Mouse (Mus musculus) lung, postnatal 4 days (tissue): Measurements from ENCODE around the gene Trip13.

Experiments
- DNase-seq, 2 experiments: peaks; one replicate each; pipeline ENCODE4 v3.0.0; 2021

Gene Trip13

DNA sequence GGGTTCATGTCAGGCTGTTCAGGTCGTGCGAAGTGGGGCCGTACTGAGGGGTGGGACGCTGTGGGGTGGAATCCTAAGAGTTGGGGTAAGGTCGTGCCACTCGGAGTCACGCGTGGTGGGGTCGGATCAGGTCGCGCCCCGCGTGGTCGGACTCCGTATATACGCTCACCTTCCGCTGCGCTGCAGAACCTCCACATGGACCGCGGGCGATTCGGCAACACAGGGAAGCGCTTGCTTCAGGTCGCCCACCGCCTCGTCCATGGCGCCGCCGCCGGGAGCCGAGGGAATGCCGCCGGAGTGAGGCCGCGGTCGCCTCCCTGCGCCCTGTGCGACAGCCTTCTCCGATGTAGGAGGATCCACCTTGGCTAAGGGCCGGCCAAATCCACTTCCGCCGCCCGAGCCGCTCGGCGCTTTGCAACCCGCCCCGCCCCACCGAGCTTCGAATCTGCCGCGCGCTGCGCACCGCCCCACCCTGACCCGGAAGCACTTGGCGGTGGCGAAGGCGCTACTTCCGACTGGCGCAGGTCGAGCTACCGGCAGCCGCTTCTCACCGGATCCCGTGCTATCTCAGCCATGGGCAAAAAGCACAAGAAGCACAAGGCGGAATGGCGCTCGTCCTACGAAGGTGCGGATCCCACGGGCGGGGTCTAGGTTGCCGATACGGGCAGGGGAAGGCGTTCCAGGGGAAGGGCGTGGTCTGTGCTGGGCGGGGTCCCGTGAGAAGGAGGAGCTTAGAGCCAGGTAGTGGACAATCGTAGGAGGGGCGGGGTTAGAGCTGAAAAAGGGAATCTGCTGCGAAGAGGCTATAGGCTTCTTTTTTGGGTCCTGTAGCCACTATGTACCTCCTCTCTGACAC is at the start of gene Trip13, which contains the start of gene Brd9:
Gene Trip13 (minus strand): TSS at position 464 of the 856 bp plus-strand sequence.
Gene Brd9 (plus strand): TSS at position 491 of the 856 bp plus-strand sequence.
- DNase-seq: peak; percentile 95 to 96

DNA sequence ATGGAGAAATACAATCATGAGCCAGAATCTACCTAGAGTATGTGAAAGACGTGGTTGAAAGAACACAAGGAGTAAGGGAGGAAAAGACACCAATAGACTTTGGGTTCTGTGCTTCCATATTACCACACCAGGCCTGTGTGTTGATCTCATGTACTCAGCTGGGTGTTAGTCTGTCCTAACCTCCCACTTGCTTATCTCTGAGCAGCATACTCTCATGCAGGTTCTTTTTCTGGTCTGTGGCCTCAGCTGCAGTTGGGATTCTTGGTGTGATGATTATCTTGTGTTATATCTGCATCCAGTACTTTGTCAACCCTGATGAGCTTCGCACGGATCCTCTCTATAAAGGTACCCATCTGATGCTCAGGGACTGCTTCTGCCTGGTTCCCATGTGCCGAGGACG is 39.4 kb upstream of the Trip13 start:
- no peak for DNase-seq

DNA sequence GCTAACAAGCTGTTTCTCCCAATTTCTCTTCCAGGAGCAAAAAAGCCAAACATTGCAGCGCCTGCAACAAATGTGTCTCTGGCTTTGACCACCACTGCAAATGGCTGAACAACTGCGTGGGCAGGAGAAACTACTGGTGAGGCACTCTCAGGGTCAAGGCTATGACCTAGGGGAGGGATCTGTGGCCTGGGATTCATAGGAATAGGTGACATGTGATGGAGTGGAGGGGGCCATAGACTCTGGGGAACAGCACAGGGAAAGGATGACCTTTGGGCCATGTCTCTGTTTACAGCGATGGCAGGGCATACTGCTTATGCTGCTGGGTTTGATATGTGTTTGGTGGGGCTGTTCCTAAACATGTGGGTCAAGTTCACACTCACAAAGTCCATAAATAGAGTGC is 36.9 kb upstream of the Trip13 start:
- peak; percentile 13 to 47 for DNase-seq

DNA sequence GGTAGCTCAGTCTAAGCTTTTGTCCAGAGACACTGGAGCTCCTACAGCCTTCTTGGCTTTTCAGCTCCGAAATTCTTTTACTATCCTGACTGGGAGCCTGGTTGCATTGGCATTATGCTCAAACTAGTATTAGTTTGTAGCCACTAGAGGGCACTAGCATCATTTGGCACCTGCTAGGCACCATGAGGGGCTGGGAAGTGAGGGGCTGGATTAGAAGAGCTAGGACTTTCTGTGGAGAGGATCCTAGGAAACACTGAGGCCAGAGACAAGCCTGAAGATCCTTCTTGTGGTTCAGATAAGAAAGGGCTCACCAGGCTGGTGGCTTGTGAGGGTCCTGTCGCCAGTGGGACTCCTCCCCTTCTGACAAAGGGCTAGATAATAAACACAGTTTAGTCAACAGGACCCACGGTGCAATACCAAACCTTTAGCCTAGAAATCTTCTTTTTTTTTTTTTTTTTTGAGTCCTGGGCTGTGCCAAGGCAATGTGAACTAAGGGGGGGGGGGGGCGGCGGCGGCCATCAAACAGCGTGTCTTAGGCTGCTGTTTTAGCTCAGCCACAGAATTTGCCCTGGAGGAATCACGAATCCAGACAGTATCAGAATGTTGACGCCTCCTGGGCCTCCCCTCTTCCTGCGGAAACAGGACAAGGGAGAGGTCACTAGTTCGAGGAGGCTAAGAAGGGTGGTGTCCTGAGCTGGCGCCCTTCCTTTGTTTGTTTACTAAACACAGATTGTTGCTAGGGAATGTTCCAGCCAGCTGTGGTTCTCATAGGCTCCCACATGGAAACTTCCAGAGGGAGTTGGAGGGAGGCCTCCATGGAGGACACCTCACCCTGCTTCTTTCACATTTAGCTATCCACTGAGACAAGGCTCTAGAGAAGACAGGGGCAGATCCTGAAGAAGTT is 33.2 kb upstream of the Trip13 start:
- peak; percentile 85 to 90 for DNase-seq

DNA sequence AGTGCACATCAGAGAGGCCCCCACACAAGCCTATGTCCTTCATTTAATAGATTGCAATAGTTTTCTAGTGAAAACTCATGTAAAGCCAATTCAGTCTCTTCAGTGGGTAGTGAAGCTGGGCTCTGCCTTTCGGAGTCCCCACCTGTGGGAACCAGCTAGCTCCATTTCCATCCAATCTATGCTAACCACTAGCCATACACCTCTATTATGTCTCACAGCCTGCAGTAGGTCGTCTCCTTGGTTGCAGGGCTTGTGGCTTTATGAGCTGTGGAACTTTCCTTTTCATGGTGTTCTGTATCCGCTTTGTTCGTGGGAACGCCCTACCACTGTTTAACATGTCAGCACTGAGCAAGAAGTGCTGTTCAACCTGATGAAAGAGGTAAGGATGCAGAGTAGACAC is 26.0 kb upstream of the Trip13 start, which contains the start of gene Zdhhc11:
Gene Zdhhc11 (plus strand): TSS at position 301 of the 400 bp plus-strand sequence.
- no peak for DNase-seq

DNA sequence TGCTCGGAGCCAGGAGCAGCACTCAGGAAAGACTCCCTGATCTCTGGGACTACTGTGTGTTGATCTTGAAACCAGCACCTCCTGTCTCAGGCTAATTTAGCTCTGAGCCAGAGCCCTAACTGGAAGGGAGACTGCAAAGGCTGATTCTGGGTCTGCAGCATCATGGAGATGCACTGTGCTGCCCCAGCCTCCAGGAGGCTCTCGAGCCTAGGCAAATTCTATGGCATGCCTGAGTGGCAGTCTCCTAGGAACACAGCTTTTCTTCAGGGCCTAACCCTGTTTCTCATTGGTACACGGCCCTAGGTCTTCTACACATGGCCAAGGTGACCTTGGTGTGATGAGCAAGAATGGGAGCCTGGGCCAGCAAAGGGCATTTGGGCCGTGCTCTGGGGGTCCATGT is 23.6 kb upstream of the Trip13 start:
- no peak for DNase-seq

DNA sequence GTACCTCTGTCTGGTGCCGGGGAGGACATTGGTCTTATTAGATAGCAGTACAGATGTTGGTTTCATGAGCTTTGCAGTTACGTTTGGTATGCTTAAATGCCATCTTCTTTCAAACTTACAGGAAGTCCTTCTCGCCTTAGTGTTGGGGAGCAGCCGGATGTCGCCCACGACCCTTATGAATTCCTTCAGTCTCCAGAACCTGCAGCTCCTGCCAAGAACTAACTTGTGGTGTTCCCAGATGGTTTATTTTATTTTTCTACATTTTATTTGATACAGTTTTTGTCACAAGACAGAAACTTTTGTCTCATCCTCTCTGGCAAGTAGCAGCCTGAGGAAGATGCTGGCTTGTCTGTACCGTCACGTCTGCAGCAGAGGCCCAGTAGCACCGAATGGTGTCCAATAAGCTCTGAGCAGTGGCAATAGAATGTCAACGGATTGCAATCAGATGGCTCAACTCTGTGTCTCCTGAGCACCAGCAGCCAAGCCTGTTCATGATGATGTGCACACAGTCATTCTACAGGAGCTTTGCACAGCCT is 22.6 kb upstream of the Trip13 start:
- DNase-seq: no peak

DNA sequence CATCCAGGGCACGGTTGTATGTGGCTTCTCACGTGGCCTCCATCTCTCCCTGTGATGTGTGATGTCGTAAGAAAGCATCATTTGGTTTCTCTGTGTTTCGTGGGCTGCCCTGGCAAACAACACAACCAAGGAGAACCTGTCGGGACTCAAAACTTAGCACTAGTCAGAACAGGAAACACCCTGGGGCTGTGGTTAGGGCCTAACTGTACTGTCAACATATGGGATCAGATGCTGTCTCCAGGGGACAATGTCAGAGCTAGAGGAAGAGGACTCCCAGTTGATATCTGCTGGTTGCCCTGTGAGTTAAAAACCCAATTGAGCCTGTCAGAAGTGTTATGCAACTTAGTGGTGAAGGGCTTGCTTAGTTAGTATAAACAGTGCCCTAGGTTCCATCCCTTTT is 17.9 kb upstream of the Trip13 start:
- no peak for DNase-seq

DNA sequence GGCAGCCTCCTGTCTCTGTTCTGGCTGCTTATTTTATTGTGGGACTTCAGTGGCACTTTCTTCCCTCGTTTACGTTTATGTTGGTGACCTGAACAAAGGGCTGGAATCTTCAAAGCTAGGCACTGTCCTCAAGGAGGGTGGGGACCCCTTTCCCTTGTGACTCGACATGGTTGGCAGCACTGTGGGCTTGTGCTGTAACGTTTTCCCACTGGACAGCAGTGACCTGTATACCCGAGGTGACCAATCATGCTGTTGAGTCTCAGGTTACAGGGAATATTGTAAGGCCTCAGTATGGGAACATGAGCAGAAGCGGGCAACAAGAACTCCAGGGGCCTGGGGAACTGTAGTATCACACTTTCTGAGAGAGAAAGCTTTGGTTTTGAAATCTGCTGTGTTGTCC is 17.1 kb upstream of the Trip13 start:
- DNase-seq: no peak

DNA sequence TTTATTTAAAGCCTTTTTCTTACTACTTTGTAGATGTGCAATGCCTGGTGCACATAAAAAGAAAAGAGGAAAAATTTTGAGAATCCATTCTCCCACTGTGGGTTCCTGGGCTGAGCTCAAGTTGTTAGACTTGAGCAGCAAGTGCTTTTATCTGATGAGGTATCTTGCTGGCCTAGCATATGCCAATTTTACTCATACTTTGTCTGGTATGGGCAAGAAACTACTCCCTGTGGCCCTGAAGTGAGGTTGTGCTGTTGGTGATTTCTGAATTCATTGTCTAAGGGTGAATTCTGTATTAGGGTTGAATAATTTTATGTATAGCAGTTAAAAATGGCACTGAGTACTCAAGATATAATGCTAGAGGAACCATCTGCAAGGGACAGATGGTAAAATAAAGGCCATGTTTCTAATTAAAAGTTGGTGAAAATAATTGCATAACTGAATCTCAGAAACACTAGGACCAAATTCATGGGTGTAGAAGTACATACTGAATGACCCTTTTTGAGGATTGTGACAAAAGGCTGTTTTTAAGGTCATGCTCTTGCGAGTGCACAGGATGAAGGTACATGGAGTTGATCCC is 16.1 kb upstream of the Trip13 start:
- no peak for DNase-seq

DNA sequence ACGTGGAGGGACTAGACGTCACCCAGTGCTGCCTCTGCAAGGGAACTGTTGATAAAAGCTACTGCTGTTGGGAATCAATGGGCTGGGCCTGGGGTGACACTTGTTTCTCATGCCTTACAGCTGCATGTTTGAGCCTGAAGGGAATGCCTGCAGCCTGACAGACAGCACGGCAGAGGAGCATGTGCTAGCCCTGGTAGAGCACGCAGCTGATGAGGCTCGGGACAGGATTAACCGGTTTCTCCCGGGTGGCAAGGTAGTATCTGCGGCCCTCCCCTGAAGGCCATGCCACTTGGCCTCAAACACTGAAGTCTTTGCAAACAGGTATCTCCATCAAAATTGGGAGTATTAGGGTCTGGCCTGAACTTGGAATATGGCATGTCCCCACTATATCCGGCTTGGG is 7.0 kb upstream of the Trip13 start:
- no peak for DNase-seq

DNA sequence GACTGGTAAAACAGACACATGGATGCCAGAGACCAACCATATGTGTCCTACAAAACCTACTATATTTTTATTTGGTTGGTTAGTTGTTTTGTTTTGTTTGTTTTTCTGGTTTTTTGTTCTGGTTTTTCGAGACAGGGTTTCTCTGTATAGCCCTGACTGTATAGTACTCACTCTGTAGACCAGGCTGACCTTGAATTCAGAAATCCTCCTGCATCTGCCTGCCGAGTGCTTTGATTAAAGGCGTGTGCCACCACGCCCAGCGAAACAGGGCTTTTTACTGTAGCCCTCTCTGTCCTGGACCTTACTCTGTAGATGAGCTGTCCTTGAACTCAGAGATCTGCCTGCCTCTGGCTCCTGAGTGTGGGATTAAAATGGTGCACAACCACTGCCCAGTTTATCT is 1.5 kb upstream of the Trip13 start:
- no peak for DNase-seq

DNA sequence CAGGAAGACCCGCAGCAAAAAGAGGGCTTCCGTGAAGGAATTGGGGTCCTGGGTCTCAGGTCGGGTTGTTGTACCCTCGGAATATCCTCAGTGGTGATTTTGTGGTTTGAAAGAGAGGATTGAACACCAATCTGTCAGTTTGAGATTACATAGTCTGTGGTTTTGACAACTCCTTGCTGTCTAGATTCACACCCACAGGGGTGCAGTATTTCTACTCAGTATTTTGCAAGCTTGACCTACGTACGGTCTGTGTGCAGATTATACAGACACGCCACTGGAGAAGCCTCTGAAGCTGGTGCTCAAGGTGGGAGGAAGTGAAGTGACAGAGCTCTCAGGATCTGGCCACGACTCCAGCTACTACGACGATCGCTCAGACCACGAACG is 585 bp upstream of the Trip13 start:
- no peak for DNase-seq

DNA sequence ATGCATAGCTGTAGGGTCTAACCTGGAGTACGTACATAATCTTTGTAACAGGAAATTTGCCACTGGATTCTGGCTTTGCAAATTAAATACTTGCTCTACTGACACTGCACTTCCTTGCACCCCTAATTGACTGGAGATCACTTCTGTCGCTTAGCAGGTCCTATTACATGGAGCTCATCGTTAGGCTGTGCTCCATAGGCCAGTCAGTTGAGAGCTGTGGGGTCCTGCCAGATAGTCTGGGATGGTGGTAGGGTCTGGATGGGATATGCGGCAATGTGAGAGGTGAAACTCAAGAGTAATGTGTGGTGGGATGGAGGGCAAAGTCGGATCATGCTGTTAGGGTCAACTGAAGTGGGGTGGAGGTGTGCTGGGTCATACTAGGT is 655 bp downstream of the Trip13 start:
- DNase-seq: no peak

DNA sequence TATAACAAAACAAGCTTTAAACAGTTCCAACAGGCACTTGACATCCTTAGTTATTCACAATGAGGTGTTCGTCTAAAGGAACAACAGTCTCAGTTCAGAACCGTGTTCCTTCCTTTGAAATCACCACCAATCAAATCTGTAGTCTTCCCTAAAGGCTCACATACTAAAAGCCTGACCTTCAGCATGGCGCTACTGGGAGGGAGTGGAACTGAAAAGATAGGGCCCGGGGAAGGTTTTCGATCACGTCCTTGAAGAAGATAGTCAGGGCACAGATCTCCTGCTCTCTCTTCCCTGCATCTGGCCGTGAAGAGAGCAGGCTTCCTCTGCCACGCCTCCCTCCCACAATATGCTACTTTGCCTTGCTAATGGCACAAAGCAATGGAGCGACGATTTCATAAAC is 5.4 kb downstream of the Trip13 start:
- no peak for DNase-seq

DNA sequence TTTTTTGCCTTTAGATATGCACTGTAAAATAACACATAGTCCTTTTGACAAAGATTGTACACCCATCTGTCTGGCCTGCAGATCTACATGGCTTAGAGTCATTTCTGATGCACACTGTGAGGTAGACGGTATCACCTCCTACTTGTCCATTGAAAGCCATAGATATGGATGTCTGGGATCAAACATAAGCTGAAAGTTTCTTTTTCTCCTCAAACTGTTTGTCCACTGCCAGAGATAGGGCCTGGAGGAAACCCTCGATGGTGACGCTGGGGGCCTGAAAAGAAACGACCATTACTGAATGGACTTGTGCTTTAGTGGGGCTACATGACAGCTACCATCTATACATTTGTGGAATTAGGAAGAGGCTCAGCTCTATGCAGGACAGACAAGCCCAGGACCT is 24.5 kb downstream of the Trip13 start:
- no peak for DNase-seq

DNA sequence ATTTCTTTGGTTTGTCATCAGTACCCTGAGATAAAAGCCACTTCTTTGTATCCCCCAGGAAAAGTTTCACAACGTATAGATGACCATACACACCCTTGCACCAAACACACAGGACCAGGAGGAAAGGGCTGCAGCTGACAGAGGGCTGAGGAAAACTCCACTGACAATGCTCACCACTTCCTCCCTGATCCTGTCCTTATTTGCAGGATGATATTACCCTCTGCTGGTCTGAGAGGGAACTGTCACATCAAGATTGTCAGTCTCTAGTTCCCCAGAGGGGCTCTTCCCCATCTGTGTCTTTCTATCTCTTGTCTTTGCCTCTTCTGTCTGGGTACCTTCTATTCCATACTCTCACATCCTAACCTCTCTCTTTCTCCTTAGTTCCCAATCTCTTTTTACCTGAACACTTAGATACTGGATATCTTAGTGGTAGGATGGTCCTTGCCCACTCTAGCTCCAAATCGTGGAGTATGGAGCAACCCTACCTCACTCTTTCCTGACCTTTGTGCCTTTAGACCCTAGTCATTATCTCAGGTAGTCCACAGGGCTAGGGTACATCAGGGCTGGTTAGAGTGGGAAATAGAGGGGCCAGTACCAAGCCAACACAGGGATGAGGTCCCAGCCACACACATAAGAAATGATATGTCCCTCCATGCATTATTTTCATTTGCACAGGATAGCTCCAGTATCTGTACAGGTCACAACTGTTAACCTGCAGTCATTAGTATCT is 29.7 kb downstream of the Trip13 start:
- peak in 1 of 2 experiments; percentile 60 for DNase-seq

DNA sequence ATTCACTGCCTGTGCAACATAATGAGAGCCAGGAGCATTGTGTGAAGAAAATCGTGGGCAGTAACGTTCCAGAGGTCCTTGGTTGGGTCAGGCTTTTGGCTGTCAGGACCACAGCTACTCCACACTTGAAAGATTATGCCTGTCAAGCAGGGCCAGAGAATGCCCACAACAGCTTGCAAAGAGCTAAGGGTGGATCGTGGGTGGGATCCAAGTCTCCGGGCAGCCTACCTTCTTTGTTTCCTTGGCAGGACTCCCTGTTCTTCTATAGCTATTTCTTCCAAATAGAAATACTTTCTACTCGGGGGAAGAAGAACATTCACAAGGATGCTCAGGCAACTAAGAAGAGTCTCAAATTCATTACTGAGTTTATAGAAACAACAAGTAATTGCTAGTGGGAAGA is 30.4 kb downstream of the Trip13 start:
- DNase-seq: no peak

DNA sequence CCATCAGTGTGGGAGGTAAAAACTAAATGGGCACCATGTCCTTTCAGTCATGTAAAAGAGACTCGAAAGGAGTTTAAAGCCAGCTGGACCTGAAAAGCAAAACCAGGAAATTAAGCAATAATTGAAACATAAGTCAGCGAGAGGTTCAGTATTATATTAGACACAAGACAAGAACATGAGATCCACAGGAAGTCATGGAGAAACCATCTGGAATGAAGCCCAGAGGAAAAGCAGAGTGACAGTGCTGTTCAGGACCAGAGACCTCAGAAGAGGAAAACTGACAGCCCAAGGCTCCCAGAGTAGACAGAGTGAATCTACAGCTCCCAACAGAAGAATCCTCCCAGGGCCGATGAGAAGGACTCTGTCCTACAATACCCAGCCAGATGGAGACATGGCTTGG is 40.0 kb downstream of the Trip13 start:
- no peak for DNase-seq

DNA sequence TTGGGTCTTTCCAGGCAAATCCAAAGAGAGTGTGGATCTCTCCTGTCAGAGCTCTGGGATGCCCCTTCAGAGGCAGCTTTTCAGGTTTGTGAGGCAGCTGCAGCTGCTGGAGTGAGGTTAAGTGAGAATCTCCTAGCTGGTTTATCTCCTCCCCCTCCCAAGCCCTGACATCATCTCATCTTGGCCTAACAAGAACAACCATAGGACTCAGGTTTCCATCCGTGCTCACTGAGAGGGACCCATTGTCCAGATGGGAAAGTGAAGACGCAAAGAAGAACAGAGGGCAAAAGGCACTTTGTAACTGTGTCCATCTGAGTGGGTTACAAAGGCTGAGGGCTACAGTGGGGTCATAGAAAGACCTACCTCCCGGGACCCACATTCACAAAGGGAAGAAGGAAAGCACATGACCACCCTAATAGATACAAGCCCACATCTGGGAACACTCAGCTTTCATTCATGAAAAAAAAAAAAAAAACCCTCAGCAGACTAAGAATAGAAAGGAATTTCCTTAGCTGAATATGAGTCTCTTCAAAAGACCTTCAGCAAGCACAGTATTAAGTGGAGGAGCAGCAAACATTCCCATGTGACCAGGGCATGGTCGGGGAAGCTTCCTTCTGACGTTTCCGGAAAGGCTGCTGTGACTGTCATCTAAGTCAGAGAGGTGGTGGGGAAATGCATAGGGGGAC is 44.9 kb downstream of the Trip13 start:
- DNase-seq: peak; percentile 29 to 67

DNA sequence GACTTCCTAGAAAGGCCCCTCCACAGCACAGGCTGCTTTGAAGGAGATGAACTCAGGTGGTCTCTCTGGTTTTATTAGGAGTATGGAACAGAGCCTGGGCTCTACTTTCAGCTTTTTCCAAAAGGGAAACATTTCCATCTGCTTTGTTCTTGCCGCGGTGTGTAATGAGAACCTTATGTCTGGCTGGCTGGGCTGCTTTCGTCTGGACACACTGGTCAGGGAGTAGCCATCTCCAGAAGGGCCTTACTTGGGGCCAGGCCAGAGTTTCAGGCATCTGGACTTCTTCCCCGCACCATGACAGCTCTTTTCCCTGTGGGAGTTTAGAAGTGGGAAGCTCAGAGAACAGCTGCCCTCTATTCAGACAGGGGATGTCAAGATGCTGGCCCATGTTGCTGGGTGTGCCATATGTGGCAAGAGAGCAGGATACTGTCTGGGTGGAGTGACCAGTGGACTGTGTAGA is 50.1 kb downstream of the Trip13 start:
- peak; percentile 64 to 87 for DNase-seq

DNA sequence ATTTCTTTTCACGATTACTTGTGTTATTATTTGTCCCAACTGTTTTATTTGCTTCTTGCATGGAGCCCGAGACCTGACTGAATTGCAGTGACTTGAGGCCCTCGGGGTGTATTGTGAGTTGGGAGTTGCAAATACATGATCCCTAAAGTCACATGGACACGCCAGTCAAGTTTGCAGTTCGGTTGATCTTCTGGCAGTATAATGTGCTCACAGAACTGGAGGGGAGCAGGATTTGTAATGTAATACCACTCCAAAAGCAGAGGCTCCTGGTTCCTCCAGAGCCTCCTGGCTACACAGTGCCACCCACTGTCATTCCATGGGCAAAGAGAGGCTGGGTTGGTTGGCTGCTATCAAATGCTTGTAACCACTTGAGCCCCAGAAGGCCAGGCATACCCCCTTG is 51.0 kb downstream of the Trip13 start:
- no peak for DNase-seq
